Mouse (Mus musculus) heart, postnatal 0 days (tissue): Measurements from ENCODE around the gene Esr1. TPM values are rescaled to one million over a fixed set of nuclear protein-coding genes. Genes with fewer than 3 reads are reported as not detected.

ENCODE experiments used
- ATAC-seq: fragments of 200-750 bp; cut with Nextera tagmentation; 2 replicates; pipeline ENCODE4 v1.8.0; 2017; ENCODE audit warnings: low read depth, moderate number of reproducible peaks, moderate library complexity; ENCODE audit not compliant: insufficient read depth
- DNase-seq: peaks from one replicate; pipeline ENCODE4 v3.0.0-alpha.2; 2016; ENCODE audit warnings: low spot score
- H3K27ac ChIP-seq: fragments of 300-500 bp; sonication (generic); 2 replicates; pipeline ENCODE4 v1.5.1; 2014; ENCODE audit warnings: low read depth, mild to moderate bottlenecking
- H3K27me3 ChIP-seq: fragments of 300-500 bp; sonication (generic); 2 replicates; pipeline ENCODE4 v1.6.1; 2014; ENCODE audit warnings: low read length, mixed read lengths; ENCODE audit not compliant: control insufficient read depth, insufficient read depth
- H3K36me3 ChIP-seq: fragments of 300-500 bp; sonication (generic); replicated peaks from 2 replicates; pipeline ENCODE4 v1.6.1; 2014; ENCODE audit warnings: low read length, mixed read lengths; ENCODE audit not compliant: control insufficient read depth, insufficient read depth
- H3K4me1 ChIP-seq: fragments of 300-500 bp; sonication (generic); 2 replicates; pipeline ENCODE4 v1.6.1; 2014; ENCODE audit warnings: antibody characterized with exemption; ENCODE audit not compliant: control insufficient read depth, insufficient read depth
- H3K4me2 ChIP-seq: fragments of 300-500 bp; sonication (generic); 2 replicates; pipeline ENCODE4 v1.6.1; 2014; ENCODE audit warnings: low read depth, mild to moderate bottlenecking, low read length, moderate library complexity
- H3K4me3 ChIP-seq: fragments of 300-500 bp; sonication (generic); 2 replicates; pipeline ENCODE4 v1.5.1; 2014; ENCODE audit warnings: low read depth, low read length
- H3K9ac ChIP-seq: fragments of 300-500 bp; sonication (generic); replicated peaks from 2 replicates; pipeline ENCODE4 v1.6.1; 2014; ENCODE audit warnings: low read depth, low read length, mixed read lengths
- H3K9me3 ChIP-seq: fragments of 300-500 bp; sonication (generic); replicated peaks from 2 replicates; pipeline ENCODE4 v1.6.1; 2016; ENCODE audit warnings: low read length; ENCODE audit not compliant: control insufficient read depth
- CTCF ChIP-seq: IDR thresholded peaks from 2 replicates; pipeline ENCODE4 v1.5.1; 2016; ENCODE audit warnings: antibody characterized with exemption, control low read depth, low read depth
- EP300 ChIP-seq: IDR thresholded peaks from 2 replicates; pipeline ENCODE4 v1.6.1; 2016; ENCODE audit warnings: antibody characterized with exemption, low read depth
- WGBS: fragments of 180-500 bp; shearing (Covaris S2); extraction: QIAGEN DNeasy Blood & Tissue Kit; methylation state at CpG from one replicate; pipeline ENCODE4 v1.1.7; 2014; 5-methylcytosine and 5-hydroxymethylcytosine counted together
- polyA plus RNA-seq: library from polyadenylated mRNA; unstranded; fragments of >200 nt; fragmentation: Nextera tagmentation; extraction: Ambion mirVana; gene quantifications from 2 replicates; pipeline ENCODE4 v1.2.1, GENCODE M21; 2015
- total RNA-seq: library from RNA; depleted of rRNA; stranded (reverse); fragments of >200 nt; gene quantifications from 2 replicates; pipeline ENCODE4 v1.2.3, GENCODE M21; 2014; ENCODE audit warnings: low replicate concordance

Esr1 gene
- total and polyA plus RNA-seq, 2 experiments from 2014 or later = 0.14 to 0.50 TPM

GRCm38 (mm10) chr10:4971586-4971985 is 360.2 kb downstream of the Esr1 start:
- no peak for ATAC-seq
- no peak overlapping the region for H3K4me2 ChIP-seq

GRCm38 (mm10) chr10:4972026-4972425 is 360.6 kb downstream of the Esr1 start:
- 50% methylated on average over 2 of the region's 2 CpGs for WGBS
- Histone ChIP-seq H3K9ac (no peak overlapping the region), H3K4me2 (no peak overlapping the region)

More at GRCm38 (mm10) chr10:4971586-4971985, 360.2 kb downstream of the Esr1 start:
- Histone ChIP-seq H3K36me3 (no peaks in the 10 kb centered on the region), H3K27me3 (no peaks in the 10 kb centered on the region), H3K4me3 (no peak overlapping the region), H3K27ac (no peak overlapping the region), H3K9me3 (no peaks in the 10 kb centered on the region), H3K9ac (no peak overlapping the region), H3K4me1 (no peaks in the 10 kb centered on the region)
- no peak for DNase-seq
- TF ChIP-seq EP300 (no peak), CTCF (no peak)

GRCm38 (mm10) chr10:4974246-4974645 is 362.9 kb downstream of the Esr1 start:
- Histone ChIP-seq H3K36me3 (no peaks in the 10 kb centered on the region), H3K27me3 (no peaks in the 10 kb centered on the region), H3K4me2 (no peak overlapping the region), H3K9ac (no peak overlapping the region), H3K27ac (no peak overlapping the region), H3K4me3 (no peak overlapping the region), H3K4me1 (no peaks in the 10 kb centered on the region), H3K9me3 (no peaks in the 10 kb centered on the region)
- ATAC-seq (no peak), DNase-seq (no peak)
- no peak for TF ChIP-seq EP300
- TF ChIP-seq CTCF = no peak
- 56% methylated on average over 4 of the region's 4 CpGs for WGBS

More at GRCm38 (mm10) chr10:4972026-4972425, 360.6 kb downstream of the Esr1 start:
- ATAC-seq (no peak), DNase-seq (no peak)
- Histone ChIP-seq H3K27ac (no peak overlapping the region), H3K36me3 (no peaks in the 10 kb centered on the region), H3K4me1 (no peaks in the 10 kb centered on the region), H3K9me3 (no peaks in the 10 kb centered on the region), H3K27me3 (no peaks in the 10 kb centered on the region), H3K4me3 (no peak overlapping the region)
- TF ChIP-seq CTCF = no peak
- no peak for TF ChIP-seq EP300

- TF ChIP-seq CTCF (no peak), EP300 (no peak)
- no peak for DNase-seq
- H3K4me2 ChIP-seq = no peak overlapping the region
- no peak overlapping the region for H3K9ac ChIP-seq
- no peak for ATAC-seq
- no peaks in the 10 kb centered on the region for H3K9me3 ChIP-seq
- no peak overlapping the region for H3K27ac ChIP-seq
- no peaks in the 10 kb centered on the region for H3K36me3 ChIP-seq
- WGBS = 79% methylated on average over 2 of the region's 2 CpGs
- H3K4me1 ChIP-seq = no peaks in the 10 kb centered on the region
- no peak overlapping the region for H3K4me3 ChIP-seq
- no peaks in the 10 kb centered on the region for H3K27me3 ChIP-seq
Observed at GRCm38 (mm10) chr10:4976557-4976956, 365.2 kb downstream of the Esr1 start.

GRCm38 (mm10) chr10:4977374-4977773 is 366.0 kb downstream of the Esr1 start:
- Histone ChIP-seq H3K27me3 (no peaks in the 10 kb centered on the region), H3K27ac (no peak overlapping the region), H3K36me3 (no peaks in the 10 kb centered on the region), H3K9me3 (no peaks in the 10 kb centered on the region), H3K4me3 (no peak overlapping the region), H3K9ac (no peak overlapping the region), H3K4me1 (no peaks in the 10 kb centered on the region), H3K4me2 (no peak overlapping the region)
- DNase-seq (no peak), ATAC-seq (no peak)
- 77% methylated on average over 3 of the region's 3 CpGs for WGBS
- TF ChIP-seq CTCF = no peak

GRCm38 (mm10) chr10:4983919-4984318 is 372.5 kb downstream of the Esr1 start:
- no peak for ATAC-seq
- TF ChIP-seq EP300 = no peak
- H3K9ac ChIP-seq = no peak overlapping the region
- no peaks in the 10 kb centered on the region for H3K4me1 ChIP-seq
- 45% methylated on average over 2 of the region's 2 CpGs for WGBS
- no peaks in the 10 kb centered on the region for H3K9me3 ChIP-seq
- H3K27ac ChIP-seq = no peak overlapping the region
- DNase-seq = no peak
- no peaks in the 10 kb centered on the region for H3K36me3 ChIP-seq
- H3K4me2 ChIP-seq = no peak overlapping the region
- H3K27me3 ChIP-seq = no peaks in the 10 kb centered on the region
- H3K4me3 ChIP-seq = no peak overlapping the region
